Mouse (Mus musculus) ovary, postnatal 36 days (tissue): ENCODE measurements at regions not wholly inside any gene's neighbourhood (a gene's known extent, or its start where the extent isn't known, plus 50 kb on each side); places are given as distances from the start of the nearest gene placed in this dataset.

Experiments
- DNase-seq: peaks from one replicate; pipeline ENCODE4 v3.0.0; 2022; ENCODE audit warnings: low spot score, mixed read lengths

DNA sequence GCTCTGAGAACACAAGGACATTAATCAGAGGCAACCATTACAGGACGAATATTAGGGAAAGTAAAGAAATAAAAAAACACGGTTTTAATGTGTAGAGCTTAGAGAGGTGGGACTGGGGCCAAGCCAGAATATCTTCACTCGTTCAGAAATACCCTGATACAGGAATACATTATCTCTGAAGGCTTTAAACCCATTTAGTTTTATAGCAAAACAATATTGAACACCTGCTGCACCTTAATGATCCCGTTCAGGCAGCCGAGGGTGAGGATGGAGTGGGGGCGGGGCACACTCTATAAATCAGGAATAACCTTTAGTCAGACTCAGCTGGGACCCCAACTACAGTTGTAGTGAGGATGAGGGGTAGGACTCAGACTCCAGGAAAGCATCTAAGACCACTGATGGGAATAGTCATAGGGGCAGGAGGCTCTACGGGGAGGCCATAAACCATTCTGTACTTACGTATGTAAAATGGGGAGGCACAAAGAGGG is 508.0 kb upstream of the Adam5 start:
- no peak for DNase-seq

DNA sequence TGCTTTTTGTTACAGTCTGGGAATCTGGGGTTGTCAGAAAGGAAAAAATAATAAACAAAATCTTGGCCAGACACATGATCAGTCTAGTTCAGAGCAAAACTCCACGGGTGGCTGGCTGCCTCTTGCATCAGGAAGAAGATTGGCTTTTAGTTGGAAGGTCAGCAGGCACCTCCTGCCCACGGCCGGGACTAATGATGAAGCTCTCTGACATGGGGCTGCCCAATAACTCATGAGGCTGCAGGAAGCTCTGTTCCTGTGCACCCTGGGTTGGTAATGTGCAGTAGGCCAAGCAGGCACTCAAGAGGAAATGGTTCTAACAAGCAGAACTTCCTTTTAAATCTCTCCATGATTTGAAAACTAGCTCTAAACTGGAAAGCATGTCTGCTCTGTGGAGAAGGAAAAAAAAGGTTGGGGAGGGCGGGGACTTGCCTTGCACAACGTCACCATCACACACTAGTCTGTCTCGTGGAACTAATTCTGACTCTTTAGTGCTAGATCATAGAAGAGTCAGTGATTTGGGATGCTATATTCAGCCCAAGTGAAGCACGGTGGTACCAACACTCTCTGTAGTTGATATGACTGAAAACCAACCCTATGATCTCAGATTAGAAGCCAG is 507.1 kb upstream of the Adam5 start:
- DNase-seq: no peak

GRCm38 (mm10) chr8:25329791-25330190 is 505.6 kb upstream of the Adam5 start:
- no peak for DNase-seq

GRCm38 (mm10) chr8:25328318-25328717 is 504.1 kb upstream of the Adam5 start:
- DNase-seq: no peak

- DNase-seq: no peak
Measured at GRCm38 (mm10) chr8:25326930-25327329, 502.8 kb upstream of the Adam5 start.

- no peak for DNase-seq
Measured at GRCm38 (mm10) chr8:25326257-25326656, 502.1 kb upstream of the Adam5 start.

GRCm38 (mm10) chr8:25324731-25325130 is 500.6 kb upstream of the Adam5 start:
- no peak for DNase-seq

DNA sequence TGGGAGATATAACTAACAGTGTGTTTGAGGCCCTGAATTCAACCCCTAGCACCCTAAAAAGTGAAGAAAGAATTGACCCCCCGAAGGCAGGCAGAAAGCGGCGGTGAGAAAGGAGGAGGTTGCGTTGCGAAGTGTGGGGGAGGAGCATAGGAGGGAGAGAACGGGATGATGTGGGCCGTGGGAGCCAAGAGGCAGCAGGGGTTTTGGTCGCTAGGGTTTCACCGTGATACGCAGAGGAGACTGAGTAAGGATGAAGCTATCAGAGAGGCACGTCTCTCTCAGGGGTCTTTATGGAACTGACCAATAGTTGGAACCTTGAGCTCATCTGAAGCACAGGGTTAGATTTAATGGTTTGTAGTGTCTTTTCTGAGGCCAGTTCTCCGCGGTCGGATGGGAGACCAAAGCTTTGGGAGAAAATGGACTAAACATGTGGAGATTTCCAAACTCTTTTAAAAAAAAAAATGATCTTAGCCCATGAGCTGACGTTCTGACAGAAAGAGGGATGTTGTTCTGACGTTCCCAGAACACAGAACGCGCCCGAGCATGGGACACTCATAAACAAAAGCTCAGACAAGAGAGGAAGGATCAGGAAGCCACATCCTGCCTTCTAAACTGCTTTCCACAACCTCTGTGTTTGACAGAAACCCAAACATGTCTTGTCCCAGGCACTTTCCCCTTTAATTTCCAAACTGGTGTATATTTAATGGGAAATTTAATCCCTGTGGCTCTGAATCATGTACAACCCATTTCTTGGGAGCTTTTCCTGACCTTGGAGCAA is 499.7 kb upstream of the Adam5 start:
- DNase-seq: no peak

GRCm38 (mm10) chr8:25316383-25316782 is 492.2 kb upstream of the Adam5 start:
- DNase-seq: no peak

DNA sequence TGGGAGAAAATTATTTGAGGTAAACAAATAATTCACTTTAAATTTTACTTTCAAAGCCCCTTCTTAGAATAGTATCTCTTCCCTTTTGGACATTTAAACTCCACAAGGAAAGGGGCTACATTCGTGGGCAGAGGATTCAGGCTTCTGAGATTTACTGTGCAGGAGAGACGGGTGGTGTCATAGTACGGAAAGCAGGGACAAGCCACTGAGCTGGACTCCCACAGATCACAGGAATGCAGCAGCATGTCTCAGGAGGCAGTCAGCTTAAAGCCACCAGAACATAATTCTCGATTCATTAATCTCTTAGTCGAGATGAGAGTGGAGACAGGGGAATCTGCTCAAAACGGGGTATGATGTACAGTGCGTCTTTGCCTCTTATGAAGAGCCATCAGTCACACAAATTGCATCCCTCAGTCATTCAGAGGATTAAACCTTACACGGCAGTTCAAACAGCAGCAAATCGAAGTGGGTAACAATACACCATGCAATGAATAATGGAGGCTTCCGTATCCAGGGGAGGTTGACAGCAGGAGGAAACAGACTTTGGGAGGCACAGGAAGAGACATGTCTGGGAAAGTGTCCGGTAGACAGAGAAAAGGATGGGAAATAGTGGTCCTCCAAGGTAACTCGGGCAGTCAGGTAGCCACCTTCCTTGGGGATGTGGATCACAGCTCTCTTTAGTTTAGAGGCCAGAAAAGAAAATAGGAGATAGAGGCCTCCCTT is 487.8 kb upstream of the Adam5 start:
- no peak for DNase-seq

GRCm38 (mm10) chr8:25307956-25308355 is 483.8 kb upstream of the Adam5 start:
- DNase-seq: no peak

- DNase-seq: no peak
Measured at GRCm38 (mm10) chr8:25307511-25307910, 483.3 kb upstream of the Adam5 start.

DNA sequence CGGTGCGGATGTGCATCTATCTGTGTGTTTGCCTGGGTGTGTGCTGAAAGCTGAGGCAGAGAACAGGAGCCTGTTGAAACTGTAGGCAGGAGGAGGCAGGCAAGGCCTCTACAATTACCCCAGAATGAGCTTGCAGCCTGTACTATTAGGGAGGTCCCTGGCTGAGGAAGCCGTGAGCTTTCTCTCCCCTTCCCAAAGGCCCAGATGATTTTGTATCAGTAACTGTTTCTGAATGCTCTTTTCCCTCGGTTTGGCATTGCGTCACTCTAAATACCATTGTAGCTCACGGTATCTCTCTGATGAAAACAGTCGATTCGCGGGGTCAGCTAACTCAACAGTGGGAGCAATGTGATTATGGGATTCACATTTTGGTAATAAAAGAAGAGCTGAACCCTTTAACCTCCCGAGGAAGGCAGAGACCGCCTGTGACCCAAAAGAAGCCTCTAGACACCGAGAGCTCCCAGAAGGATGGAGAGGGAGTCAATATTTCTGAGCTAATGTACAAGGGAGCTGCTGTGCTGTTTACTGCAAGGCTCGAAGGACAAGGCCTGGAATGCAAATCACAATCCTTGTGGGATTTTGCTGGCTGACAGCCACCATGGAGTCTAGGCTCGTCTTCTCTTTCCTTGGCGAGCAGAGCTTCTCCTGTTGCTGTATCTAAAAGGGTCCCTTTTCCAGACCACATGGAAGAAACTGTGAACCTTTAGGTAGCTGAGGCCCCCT is 482.8 kb upstream of the Adam5 start:
- DNase-seq: peak; percentile 31
